Comparison of ENCODE assay signal across 28 mouse cellular contexts in genomic region chr14:115047316-115047715, GRCm38 (mm10). TPM values are rescaled to one million over a fixed set of nuclear protein-coding genes. Genes with fewer than 3 reads are reported as not detected.
A peak's percentile ranks its signal among the peaks of the same experiment; 100 is the strongest.
DNase-seq lines count a peak whose midpoint lies in the region; TF ChIP-seq lines count a peak whose summit lies in the region.
"Had no signal": no experiment of that assay in that cellular context is flagged by ENCODE, and none has a peak within 500 bp of the region (broad histone marks: within the 10 kb centered on the region; RNA-seq: fewer than 3 reads in every experiment).

No protein-coding gene starts in this region.

- no peak for TF ChIP-seq EP300 in CH12.LX (IDR thresholded peaks at IDR 0.05; ENCODE audit: low read length)

- H3K27ac ChIP-seq in CH12.LX (ENCODE audit: insufficient read depth, low read depth), result no peak overlapping the region
- H3K27ac ChIP-seq: embryonic facial prominence, embryonic 10.5 days; embryonic facial prominence, embryonic 13.5 days; forebrain, embryonic 12.5 days; forebrain, embryonic 15.5 days; heart, embryonic 15.5 days; hindbrain, embryonic 10.5 days; hindbrain, embryonic 13.5 days; intestine, embryonic 15.5 days had no signal

- peaks cover 43 to 59% of the 10 kb centered on the region in 2 experiments for H3K36me3 ChIP-seq in CH12.LX (replicated peaks in 1 of 2; ENCODE audit: control insufficient read depth in 1 of 2, insufficient read depth in 1 of 2, low read length in 1 of 2)

- H3K4me3 ChIP-seq in CH12.LX (replicated peaks in 1 of 3; ENCODE audit: low read depth in 2 of 3, low read length in 2 of 3, poor library complexity in 1 of 3), result peak overlapping the region in 1 of 3 experiments; percentile 47
- H3K4me3 ChIP-seq: embryonic facial prominence, embryonic 10.5 days; embryonic facial prominence, embryonic 13.5 days; erythroblast, embryonic 14.5 days; forebrain, embryonic 12.5 days; forebrain, embryonic 15.5 days; heart, embryonic 12.5 days; heart, embryonic 15.5 days; hindbrain, embryonic 10.5 days; hindbrain, embryonic 13.5 days; intestine, embryonic 15.5 days had no signal

- in situ Hi-C loops in CH12.LX (cut with MboI; ENCODE audit: low pct_ligation_motif_present, low pct_unique_long_range_greater_than_20kb, low sequenced_read_pairs), result no loop called here

- no peak for TF ChIP-seq RAD21 in CH12.LX (IDR thresholded peaks at IDR 0.05; ENCODE audit: low read depth, low read length)

- peak overlapping the region; percentile 66; the same call in 1 of the 2 replicates for H3K4me2 ChIP-seq in CH12.LX (ENCODE audit: insufficient read depth, low read depth, poor library complexity, severe bottlenecking)
- H3K4me2 ChIP-seq: embryonic facial prominence, embryonic 13.5 days; forebrain, embryonic 12.5 days; forebrain, embryonic 15.5 days; heart, embryonic 12.5 days; heart, embryonic 15.5 days; hindbrain, embryonic 13.5 days; intestine, embryonic 15.5 days had no signal

- peak; percentile 57 for TF ChIP-seq POLR2A in CH12.LX (IDR thresholded peaks at IDR 0.05; ENCODE audit: low read depth, low read length)

- no peaks in the 10 kb centered on the region for H3K27me3 ChIP-seq in CH12.LX (replicated peaks)
- H3K27me3 ChIP-seq: embryonic facial prominence, embryonic 13.5 days; forebrain, embryonic 12.5 days; forebrain, embryonic 15.5 days; heart, embryonic 12.5 days; heart, embryonic 15.5 days; hindbrain, embryonic 13.5 days; intestine, embryonic 15.5 days had no signal

- peak; percentile 12 for DNase-seq in embryo, embryonic 10 days (ENCODE audit: low spot score)
- no peak for DNase-seq in embryo, embryonic 11 days
- DNase-seq in CH12.LX (ENCODE audit: extremely low read depth) (no peak), R1 (ENCODE audit: low read depth, low spot score) (peak; percentile 13)
- no peak for DNase-seq in urinary bladder, postnatal 25 days (ENCODE audit: low spot score)
- no peak for DNase-seq in adrenal gland, postnatal 10 days
- DNase-seq: adrenal gland, adult 2 months; adrenal gland, postnatal 25 days; cerebellum, adult 11-12 months; cerebellum, adult 8-10 months; cerebellum, postnatal 14 days; gastrocnemius, postnatal 25 days; heart, adult 18-20 months; heart, postnatal 10 days; heart, postnatal 36 days; kidney, adult 11 months had no signal

- dilution Hi-C loops in CH12.LX (cut with MboI; ENCODE audit: extremely low pct_ligation_motif_present, extremely low pct_unique_long_range_greater_than_20kb, low sequenced_read_pairs), result no loop called here

- no peak for TF ChIP-seq CTCF in CH12.LX (conservative IDR thresholded peaks at IDR 0.05 in 1 of 2, IDR thresholded peaks at IDR 0.05 in 1 of 2; ENCODE audit: low read depth in 2 of 2, low read length in 2 of 2)

- no peaks in the 10 kb centered on the region for H3K9me3 ChIP-seq in CH12.LX (replicated peaks; ENCODE audit: low read length)
- H3K9me3 ChIP-seq: embryonic facial prominence, embryonic 10.5 days; embryonic facial prominence, embryonic 13.5 days; forebrain, embryonic 12.5 days; forebrain, embryonic 15.5 days; heart, embryonic 12.5 days; heart, embryonic 15.5 days; hindbrain, embryonic 10.5 days; hindbrain, embryonic 13.5 days; intestine, embryonic 15.5 days had no signal

- peak overlapping the region; percentile 66; the same call in 1 of the 2 replicates for H3K9ac ChIP-seq in CH12.LX (ENCODE audit: insufficient read depth, low read depth)
- H3K9ac ChIP-seq: embryonic facial prominence, embryonic 13.5 days; forebrain, embryonic 12.5 days; forebrain, embryonic 15.5 days; heart, embryonic 12.5 days; heart, embryonic 15.5 days; hindbrain, embryonic 13.5 days; intestine, embryonic 15.5 days had no signal

- peaks cover 45% of the 10 kb centered on the region for H3K79me2 ChIP-seq in CH12.LX (replicated peaks; ENCODE audit: control insufficient read depth, extremely low read depth, insufficient read depth, poor library complexity, severe bottlenecking)

- peaks cover 0 to 21% of the 10 kb centered on the region in 2 experiments; a peak in 3 of 4 replicates for H3K4me1 ChIP-seq in CH12.LX (ENCODE audit: control insufficient read depth in 1 of 2, insufficient read depth in 2 of 2)

TF ChIP-seq in CH12.LX, 34 proteins besides CTCF, POLR2A, EP300 and RAD21:
- no peak for TF ChIP-seq MAX (IDR thresholded peaks at IDR 0.05; ENCODE audit: low read length)
- 0 out of 2 replicates have a peak, but pooled peaks have one; percentile 64 for TF ChIP-seq SIN3A (IDR thresholded peaks at IDR 0.05; ENCODE audit: low read length)
- 0 out of 2 replicates have a peak, but pooled peaks have one; percentile 37 for TF ChIP-seq UBTF (IDR thresholded peaks at IDR 0.05; ENCODE audit: low read depth, low read length)
- no peak for TF ChIP-seq MAZ (IDR thresholded peaks at IDR 0.05; ENCODE audit: low read depth, low read length)
- peak; percentile 73 for TF ChIP-seq ZMIZ1 (IDR thresholded peaks at IDR 0.05; ENCODE audit: low read depth, low read length)
- 0 out of 2 replicates have a peak, but pooled peaks have one; percentile 22 for TF ChIP-seq BHLHE40 (IDR thresholded peaks at IDR 0.05; ENCODE audit: low read depth, low read length)
- 0 out of 2 replicates have a peak, but pooled peaks have one; percentile 51 for TF ChIP-seq NELFE (IDR thresholded peaks at IDR 0.05; ENCODE audit: low read depth, low read length)
- TF ChIP-seq RCOR1 (conservative IDR thresholded peaks at IDR 0.05; ENCODE audit: low read depth, low read length), result peak; percentile 67; the same call in 1 of the 2 replicates
- TF ChIP-seq MXI1 (IDR thresholded peaks at IDR 0.05; ENCODE audit: low read depth, low read length), result 0 out of 2 replicates have a peak, but pooled peaks have one; percentile 19
- no peak for TF ChIP-seq JUN (IDR thresholded peaks at IDR 0.05; ENCODE audit: insufficient read depth, low read depth, low read length)
- TF ChIP-seq POLR2AphosphoS2 (IDR thresholded peaks at IDR 0.05; ENCODE audit: low read depth, low read length), result peak; percentile 21
- no peak for TF ChIP-seq USF1 (IDR thresholded peaks at IDR 0.05; ENCODE audit: low read depth, low read length)
- peak; percentile 31; the same call in 1 of the 2 replicates for TF ChIP-seq MAFK (IDR thresholded peaks at IDR 0.05; ENCODE audit: insufficient replicate concordance, low read length)
- peak; percentile 27; the same call in 1 of the 2 replicates for TF ChIP-seq MYC (IDR thresholded peaks at IDR 0.05; ENCODE audit: low read depth, low read length)

RNA-seq across cellular contexts. Expression of gene Gpc5, which starts 44.7 kb away (rescaled TPM):
- total RNA-seq in CH12.LX (2012; rRNA removed) (not detected in 2 replicates), CH12.LX (2014; rRNA removed) (not detected in 2 replicates)
- 0.14 TPM in 1 of 2 replicates, not detected in the other for polyA plus RNA-seq in CH12.LX (2012; ENCODE audit: insufficient read length, low read depth)
- under 1 TPM; 0.24 to 0.27 TPM for total RNA-seq in adrenal gland, postnatal 10 days (2021)
- total RNA-seq: gastrocnemius, adult 8-10 months; gastrocnemius, postnatal 25 days; heart, adult 18-20 months; heart, postnatal 10 days; heart, postnatal 36 days had no signal
- polyA plus RNA-seq: C2C12; erythroblast, embryonic 14.5 days had no signal

Comparison
In these comparisons a context has a peak if more than half of its experiments do, and no peak if none do; other contexts are left out.
1. DNase-seq: peak in embryo, embryonic 10 days (single experiment) and R1 (single experiment); none in embryo, embryonic 11 days (single experiment), CH12.LX (single experiment), urinary bladder, postnatal 25 days (single experiment) and adrenal gland, postnatal 10 days (single experiment).